Mouse (Mus musculus): ENCODE results near the gene Ung. TPM values are rescaled to one million over a fixed set of nuclear protein-coding genes. Genes with fewer than 3 reads are reported as not detected.

The Ung gene
- polyA plus RNA-seq, 1 experiment from 2014 or later: 11.8 TPM

DNA sequence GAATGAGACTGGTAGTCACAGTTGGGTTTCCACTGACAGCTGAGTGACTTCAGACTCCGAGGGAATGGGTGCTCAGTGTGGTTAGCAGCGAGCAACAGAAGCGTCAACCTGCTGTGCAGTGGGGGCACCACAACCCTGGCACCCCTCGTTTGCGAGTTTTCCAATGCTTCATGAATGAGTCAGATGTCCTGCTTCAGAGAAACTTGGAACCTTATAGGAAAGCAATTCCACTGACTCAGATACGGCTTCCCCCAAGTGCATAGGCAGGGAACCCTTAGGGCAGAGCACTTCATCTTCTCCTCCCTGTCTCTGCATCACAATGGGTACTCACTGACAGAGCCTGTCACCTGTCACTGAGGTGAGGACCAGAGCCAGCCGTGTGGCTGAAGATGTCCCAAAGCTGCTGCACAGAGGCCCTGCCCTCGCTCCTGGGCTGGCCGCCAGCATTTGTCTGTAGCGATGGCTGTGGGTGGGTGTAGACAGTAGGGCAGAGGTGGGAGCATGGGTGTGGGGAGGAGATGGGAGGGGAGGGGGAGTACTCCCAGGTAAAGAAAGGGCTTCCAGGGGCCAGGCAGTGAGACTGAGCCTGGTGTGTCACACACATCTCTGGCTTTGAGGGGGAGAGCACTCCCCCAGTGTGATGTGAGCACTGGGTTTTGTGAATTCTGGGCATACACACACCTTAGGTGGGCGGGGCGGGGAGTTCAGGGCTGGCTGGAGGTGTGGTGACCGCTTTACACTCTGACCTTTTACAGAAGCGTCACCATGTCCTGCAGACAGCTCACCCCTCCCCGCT, 7.5 kb downstream of the Ung start:
- Histone ChIP-seq H3K4me1 (ENCODE audit: insufficient read depth) (peaks cover 16% of the 10 kb centered on the region), H3K4me3 (ENCODE audit: low read depth, low read length) (no peak overlapping the region), H3K9me3 (ENCODE audit: low read length) (no peaks in the 10 kb centered on the region), H3K4me2 (ENCODE audit: low read depth, low read length) (no peak overlapping the region), H3K9ac (replicated peaks) (no peak overlapping the region), H3K27ac (ENCODE audit: low read depth) (no peak overlapping the region), H3K27me3 (ENCODE audit: insufficient read depth, low read length) (no peaks in the 10 kb centered on the region), H3K36me3 (replicated peaks; ENCODE audit: insufficient read depth, low read length) (peaks cover 2% of the 10 kb centered on the region; the same call in 1 of the 2 replicates)
- ATAC-seq (no peak), DNase-seq (no peak)
- WGBS (ENCODE audit: insufficient replicate concordance): 80% methylated on average over 15 of the region's 15 CpGs
- no peak for TF ChIP-seq CTCF (IDR thresholded peaks at IDR 0.05; ENCODE audit: low read depth)
- TF ChIP-seq EP300 (IDR thresholded peaks at IDR 0.05; ENCODE audit: low read depth): no peak

DNA sequence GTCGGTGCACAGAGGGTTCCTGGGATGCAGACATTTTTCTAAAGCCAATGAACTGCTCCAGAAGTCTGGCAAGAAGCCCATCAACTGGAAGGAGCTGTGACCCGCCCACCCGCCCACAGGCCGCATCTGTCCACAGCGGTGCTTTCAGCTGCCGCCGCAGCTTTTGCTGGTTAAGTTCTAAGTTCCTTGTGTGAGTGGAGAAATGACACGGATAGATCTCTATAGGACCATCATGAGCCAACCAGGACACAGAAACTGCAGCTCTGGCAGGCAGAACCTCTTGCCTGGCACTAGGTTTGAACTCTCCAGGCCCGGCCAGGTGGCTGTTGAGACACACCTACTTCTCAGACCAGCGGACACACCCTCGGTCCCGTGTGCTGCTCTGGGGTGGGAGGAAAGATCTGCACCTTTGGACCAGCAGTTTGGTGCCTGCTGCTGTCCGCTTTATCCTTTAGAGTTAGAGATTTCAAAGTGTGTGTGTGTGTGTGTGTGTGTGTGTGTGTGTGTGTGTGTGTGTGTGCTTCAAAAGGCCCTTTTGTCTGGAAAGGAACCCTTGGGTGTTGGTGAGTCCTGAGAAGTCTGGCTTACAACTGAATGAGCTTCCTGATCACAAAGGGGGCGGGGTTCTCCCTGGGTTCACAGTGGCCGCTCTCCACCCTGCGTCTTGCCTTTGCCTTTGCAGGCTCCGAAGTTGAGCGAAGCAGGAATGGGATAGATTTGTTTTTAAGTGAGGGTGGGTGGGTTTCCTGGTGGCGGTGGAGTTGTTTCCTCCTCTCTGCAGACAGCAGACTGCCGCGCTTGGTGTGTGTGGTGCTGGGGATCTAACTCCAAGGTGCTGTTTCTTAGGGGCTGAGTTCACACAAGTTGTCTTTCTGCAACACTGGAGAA, 8.3 kb downstream of the Ung start:
- ATAC-seq (no peak), DNase-seq (no peak)
- Histone ChIP-seq H3K36me3 (replicated peaks; ENCODE audit: insufficient read depth, low read length) (peaks cover 2% of the 10 kb centered on the region; the same call in 1 of the 2 replicates), H3K27ac (ENCODE audit: low read depth) (peak overlapping the region; percentile 34; the same call in 1 of the 2 replicates), H3K4me3 (ENCODE audit: low read depth, low read length) (no peak overlapping the region), H3K4me2 (ENCODE audit: low read depth, low read length) (no peak overlapping the region), H3K27me3 (ENCODE audit: insufficient read depth, low read length) (no peaks in the 10 kb centered on the region), H3K4me1 (ENCODE audit: insufficient read depth) (peaks cover 15% of the 10 kb centered on the region), H3K9me3 (ENCODE audit: low read length) (no peaks in the 10 kb centered on the region), H3K9ac (replicated peaks) (no peak overlapping the region)
- 78% methylated on average over 21 of the region's 21 CpGs for WGBS (ENCODE audit: insufficient replicate concordance)
- TF ChIP-seq EP300 (IDR thresholded peaks at IDR 0.05; ENCODE audit: low read depth) (no peak), CTCF (IDR thresholded peaks at IDR 0.05; ENCODE audit: low read depth) (no peak)

DNA sequence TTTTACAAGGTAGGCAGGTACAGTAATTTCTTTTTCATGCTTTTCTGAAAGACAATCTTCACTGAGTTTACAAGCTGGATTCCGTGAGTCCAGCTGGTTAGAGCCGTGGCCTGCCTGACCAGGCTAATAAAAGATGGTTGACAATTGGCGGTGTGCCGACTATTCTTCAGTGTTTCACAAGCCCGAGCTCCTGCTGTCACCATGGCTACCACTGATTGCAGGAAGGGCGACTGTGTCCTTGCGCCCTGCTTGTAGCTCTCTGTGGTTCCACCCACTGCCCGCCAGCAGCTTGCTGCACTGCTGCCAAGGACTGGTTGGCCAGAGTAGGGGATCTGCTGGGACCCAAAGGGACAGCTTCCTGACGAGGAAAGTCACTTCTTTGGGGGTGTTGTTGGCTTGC, 9.0 kb downstream of the Ung start:
- DNase-seq (peak; percentile 80), ATAC-seq (peak; percentile 85)
- no peak for TF ChIP-seq CTCF (IDR thresholded peaks at IDR 0.05; ENCODE audit: low read depth)
- no peak for TF ChIP-seq EP300 (IDR thresholded peaks at IDR 0.05; ENCODE audit: low read depth)
- H3K4me3 ChIP-seq (ENCODE audit: low read depth, low read length): no peak overlapping the region
- no peak overlapping the region for H3K9ac ChIP-seq (replicated peaks)
- WGBS (ENCODE audit: insufficient replicate concordance): 53% methylated on average over 9 of the region's 9 CpGs
- H3K27ac ChIP-seq (ENCODE audit: low read depth): peak overlapping the region; percentile 34; the same call in 1 of the 2 replicates
- no peaks in the 10 kb centered on the region for H3K27me3 ChIP-seq (ENCODE audit: insufficient read depth, low read length)
- H3K9me3 ChIP-seq (ENCODE audit: low read length): no peaks in the 10 kb centered on the region
- no peak overlapping the region for H3K4me2 ChIP-seq (ENCODE audit: low read depth, low read length)
- H3K4me1 ChIP-seq (ENCODE audit: insufficient read depth): peaks cover 10% of the 10 kb centered on the region
- peaks cover 2% of the 10 kb centered on the region; the same call in 1 of the 2 replicates for H3K36me3 ChIP-seq (replicated peaks; ENCODE audit: insufficient read depth, low read length)

DNA sequence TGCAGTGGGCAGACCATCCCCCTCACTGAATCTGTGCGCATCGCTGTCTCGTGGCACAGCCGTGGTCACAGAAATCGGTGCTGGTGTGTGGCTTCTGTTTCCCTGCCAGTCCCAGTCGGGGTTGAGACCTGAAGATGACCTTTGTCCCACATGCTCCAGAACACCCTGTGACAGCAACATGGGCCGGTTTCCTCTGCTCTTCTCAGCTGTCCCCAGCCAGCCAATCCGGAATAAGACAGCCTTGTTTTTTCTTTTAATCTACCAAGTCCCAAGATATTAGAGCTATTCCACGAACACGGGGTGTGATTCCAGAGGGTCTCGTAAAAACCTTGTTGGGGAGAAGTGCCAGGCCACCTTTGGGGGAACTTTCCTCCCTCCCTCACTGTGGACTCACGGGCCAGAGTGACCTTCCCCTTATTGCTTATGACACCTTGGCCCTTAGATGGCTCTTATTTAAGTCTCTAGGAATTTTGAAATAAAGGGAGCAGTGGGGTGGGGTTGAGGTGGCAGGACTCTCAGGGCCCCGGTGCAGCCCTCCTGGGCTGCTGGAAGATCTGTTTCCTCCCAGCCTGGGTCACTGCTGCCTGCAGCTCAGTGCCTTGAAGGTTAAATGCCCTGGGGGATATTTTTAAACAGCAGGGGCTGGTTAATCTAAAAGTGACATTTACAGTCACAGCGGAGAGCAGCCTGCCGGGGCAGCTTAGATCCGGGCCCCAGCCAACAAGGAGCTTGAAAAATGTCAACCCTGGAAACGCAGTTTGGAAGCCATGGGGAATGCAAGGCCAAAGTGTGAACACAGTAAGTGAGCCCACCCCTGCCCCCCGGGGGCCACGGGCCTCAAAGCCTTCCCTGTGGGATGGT, 16.1 kb downstream of the Ung start, which contains the start of gene Acacb:
Gene Acacb (plus strand): TSS at position 508 of the 861 bp plus-strand sequence.
- Histone ChIP-seq H3K27ac (ENCODE audit: low read depth) (peak within 1 kb of the TSS; percentile 95), H3K27me3 (ENCODE audit: insufficient read depth, low read length) (no peaks in the 10 kb centered on the region), H3K4me1 (ENCODE audit: insufficient read depth) (no peaks in the 10 kb centered on the region; the same call in 1 of the 2 replicates), H3K4me2 (ENCODE audit: low read depth, low read length) (peak within 1 kb of the TSS; percentile 63), H3K9ac (replicated peaks) (peak within 1 kb of the TSS; percentile 67), H3K9me3 (ENCODE audit: low read length) (no peaks in the 10 kb centered on the region), H3K36me3 (replicated peaks; ENCODE audit: insufficient read depth, low read length) (no peaks in the 10 kb centered on the region), H3K4me3 (ENCODE audit: low read depth, low read length) (peak within 1 kb of the TSS; percentile 37)
- peak; percentile 72 for DNase-seq
- peak; percentile 93 for ATAC-seq
- 35% methylated on average over 19 of the region's 19 CpGs for WGBS (ENCODE audit: insufficient replicate concordance)
- no peak for TF ChIP-seq CTCF (IDR thresholded peaks at IDR 0.05; ENCODE audit: low read depth)
- peak; percentile 55; the same call in 1 of the 2 replicates for TF ChIP-seq EP300 (IDR thresholded peaks at IDR 0.05; ENCODE audit: low read depth)

DNA sequence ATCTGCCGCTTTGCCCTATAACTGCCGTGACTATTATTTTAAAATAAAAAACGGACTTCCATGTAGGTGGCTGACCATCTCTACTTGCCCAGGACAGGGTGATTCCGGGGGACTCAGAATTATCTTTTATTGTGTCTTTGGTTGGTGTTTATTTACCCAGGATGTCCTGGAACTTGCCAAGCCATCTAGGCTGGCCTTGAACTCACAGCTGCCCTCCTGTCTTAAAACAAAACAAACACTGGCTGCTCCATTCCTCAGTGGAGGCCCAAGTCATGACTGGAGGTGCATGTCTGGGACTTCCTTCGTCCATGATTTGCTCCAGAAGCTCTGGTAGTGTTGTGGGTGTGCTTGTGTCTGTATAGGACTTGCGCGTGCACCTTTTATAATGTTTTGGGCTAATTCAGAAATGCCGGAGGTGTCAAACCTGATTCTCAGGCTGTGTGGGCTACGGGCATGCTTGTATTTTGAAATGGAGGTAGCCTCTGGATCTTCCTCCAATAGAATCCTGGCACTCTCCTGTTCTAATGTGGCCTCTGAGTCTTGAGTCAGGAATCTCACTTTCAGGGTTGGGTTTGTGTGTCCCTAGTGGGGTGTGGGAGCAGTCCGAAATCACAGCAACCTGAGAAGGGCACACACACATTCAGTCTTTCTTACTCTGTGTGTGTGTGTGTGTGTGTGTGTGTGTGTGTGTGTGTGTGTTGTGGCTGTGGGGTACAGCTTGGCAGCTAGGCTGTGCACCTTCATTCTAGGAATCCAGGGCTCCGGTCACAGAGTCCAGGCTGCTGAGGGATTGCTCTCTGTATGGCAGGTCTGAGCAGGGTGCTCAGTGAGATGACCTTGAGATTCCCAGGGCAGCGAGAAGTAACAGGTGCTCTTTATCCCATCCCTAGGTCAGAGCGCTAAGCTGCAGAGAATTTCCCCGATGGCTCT, 17.1 kb downstream of the Ung start:
- Histone ChIP-seq H3K27me3 (ENCODE audit: insufficient read depth, low read length) (no peaks in the 10 kb centered on the region), H3K36me3 (replicated peaks; ENCODE audit: insufficient read depth, low read length) (no peaks in the 10 kb centered on the region), H3K9me3 (ENCODE audit: low read length) (no peaks in the 10 kb centered on the region), H3K9ac (replicated peaks) (peak overlapping the region; percentile 67), H3K4me1 (ENCODE audit: insufficient read depth) (no peaks in the 10 kb centered on the region; the same call in 1 of the 2 replicates), H3K4me3 (ENCODE audit: low read depth, low read length) (peak overlapping the region; percentile 37), H3K27ac (ENCODE audit: low read depth) (peak overlapping the region; percentile 95), H3K4me2 (ENCODE audit: low read depth, low read length) (peak overlapping the region; percentile 63)
- 75% methylated on average over 14 of the region's 14 CpGs for WGBS (ENCODE audit: insufficient replicate concordance)
- DNase-seq (no peak), ATAC-seq (no peak)
- TF ChIP-seq EP300 (IDR thresholded peaks at IDR 0.05; ENCODE audit: low read depth): no peak
- no peak for TF ChIP-seq CTCF (IDR thresholded peaks at IDR 0.05; ENCODE audit: low read depth)

Measured in liver, postnatal 0 days (tissue).